Mouse (Mus musculus): ENCODE data around the gene Cacna1g. TPM values are rescaled to one million over a fixed set of nuclear protein-coding genes. Genes with fewer than 3 reads are reported as not detected.
A peak's percentile ranks its signal among the peaks of the same experiment; 100 is the strongest.

Gene Cacna1g
- total and polyA plus RNA-seq, 2 experiments from 2014 or later: 10.4 to 90.3 TPM

DNA sequence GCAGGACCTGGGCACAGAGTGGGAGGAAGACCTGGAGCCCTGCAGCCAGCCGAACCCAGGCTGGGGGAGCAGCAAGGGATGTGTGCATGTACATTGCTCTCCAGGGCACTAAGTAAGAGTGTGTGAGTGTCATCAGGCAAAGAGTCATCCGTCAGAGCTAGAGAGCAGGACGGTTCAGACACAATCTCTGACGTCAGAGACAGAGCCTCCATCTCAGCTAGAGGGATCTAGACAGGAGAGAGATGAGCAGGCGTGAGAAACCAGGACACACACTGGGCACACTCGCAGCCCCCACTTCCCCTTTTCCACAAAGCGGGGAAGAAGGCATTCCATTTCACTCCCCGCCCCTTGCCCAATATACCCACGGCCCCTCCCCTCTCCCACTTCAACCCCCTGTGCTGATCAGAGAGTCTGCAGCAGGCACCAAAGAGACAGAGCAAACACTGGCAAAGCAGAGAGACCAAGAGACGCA lies 61.0 kb downstream of the Cacna1g start:
- Histone ChIP-seq H3K36me3 (ENCODE audit: insufficient read depth, low read length) (peaks cover 6% of the 10 kb centered on the region; the same call in 1 of the 2 replicates), H3K4me1 (ENCODE audit: insufficient read depth, low read length) (peaks cover 18% of the 10 kb centered on the region), H3K27ac (peak overlapping the region; percentile 56), H3K4me2 (ENCODE audit: low read depth, low read length) (peak overlapping the region; percentile 29), H3K9ac (replicated peaks; ENCODE audit: low read length) (peak overlapping the region; percentile 31; the same call in 1 of the 2 replicates), H3K27me3 (ENCODE audit: insufficient read depth, low read length) (no peaks in the 10 kb centered on the region), H3K4me3 (ENCODE audit: low read length) (no peak overlapping the region), H3K9me3 (ENCODE audit: low read length) (no peaks in the 10 kb centered on the region)
- DNase-seq (ENCODE audit: low spot score): peak; percentile 57
- peak; percentile 57 for ATAC-seq
- TF ChIP-seq CTCF (IDR thresholded peaks at IDR 0.05; ENCODE audit: low read depth): no peak
- 11% methylated on average over 10 of the region's 10 CpGs for WGBS

DNA sequence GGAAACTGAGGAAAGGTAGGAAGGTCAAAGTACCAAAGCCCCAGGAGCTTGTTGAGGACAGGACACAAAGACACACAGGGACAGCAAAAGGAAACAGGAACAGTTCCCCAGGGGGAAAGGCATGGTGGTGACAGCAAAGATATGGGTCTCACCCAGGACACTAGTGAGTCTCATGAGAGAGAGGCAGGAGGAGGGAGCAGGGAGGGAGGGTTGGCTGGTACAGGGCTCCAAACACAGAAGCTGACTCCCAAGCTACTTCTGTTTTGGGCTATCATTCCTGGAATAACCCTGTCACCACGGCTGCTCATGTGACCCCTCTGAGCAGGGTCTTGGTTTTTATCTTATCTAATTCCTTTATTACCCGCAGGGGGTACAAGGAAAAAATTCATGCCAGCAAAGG lies 61.4 kb downstream of the Cacna1g start:
- peaks cover 6% of the 10 kb centered on the region; the same call in 1 of the 2 replicates for H3K36me3 ChIP-seq (ENCODE audit: insufficient read depth, low read length)
- 50% methylated on average over 2 of the region's 2 CpGs for WGBS
- H3K27me3 ChIP-seq (ENCODE audit: insufficient read depth, low read length): no peaks in the 10 kb centered on the region
- no peak for ATAC-seq
- H3K4me3 ChIP-seq (ENCODE audit: low read length): no peak overlapping the region
- H3K9me3 ChIP-seq (ENCODE audit: low read length): no peaks in the 10 kb centered on the region
- no peak for TF ChIP-seq CTCF (IDR thresholded peaks at IDR 0.05; ENCODE audit: low read depth)
- no peak overlapping the region for H3K9ac ChIP-seq (replicated peaks; ENCODE audit: low read length)
- no peak for DNase-seq (ENCODE audit: low spot score)
- H3K4me2 ChIP-seq (ENCODE audit: low read depth, low read length): peak overlapping the region; percentile 29; the same call in 1 of the 2 replicates
- H3K4me1 ChIP-seq (ENCODE audit: insufficient read depth, low read length): peaks cover 18% of the 10 kb centered on the region
- H3K27ac ChIP-seq: peak overlapping the region; percentile 56; the same call in 1 of the 2 replicates

DNA sequence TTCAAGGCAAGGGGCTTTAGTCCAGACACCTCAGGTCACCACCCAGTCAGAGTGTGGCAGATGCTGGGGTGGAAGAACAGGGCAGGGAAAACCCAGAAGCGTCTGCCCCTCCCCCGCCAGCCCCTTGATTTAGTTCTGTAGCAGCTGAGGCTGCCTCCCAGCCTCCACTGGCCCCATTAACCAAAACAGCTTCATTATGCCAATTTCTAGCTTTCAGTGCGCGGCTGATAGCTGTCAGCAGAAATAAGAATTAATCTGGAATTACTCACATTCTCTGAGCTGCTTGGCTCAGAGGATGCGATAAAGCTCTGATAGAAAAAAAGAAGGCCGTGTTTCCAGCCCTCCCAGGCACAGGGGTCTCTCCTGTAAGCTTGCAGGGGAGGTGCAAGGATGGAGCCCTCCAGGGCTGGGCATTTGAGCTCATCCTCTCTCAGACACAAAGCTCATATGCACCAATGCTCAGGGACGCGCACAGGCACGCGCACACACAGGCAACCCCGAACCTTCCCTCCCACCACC lies 66.1 kb downstream of the Cacna1g start:
- ATAC-seq: peak; percentile 50; the same call in 1 of the 2 replicates
- Histone ChIP-seq H3K27me3 (ENCODE audit: insufficient read depth, low read length) (no peaks in the 10 kb centered on the region), H3K4me3 (ENCODE audit: low read length) (no peak overlapping the region), H3K36me3 (ENCODE audit: insufficient read depth, low read length) (no peaks in the 10 kb centered on the region), H3K4me1 (ENCODE audit: insufficient read depth, low read length) (peaks cover 5% of the 10 kb centered on the region; the same call in 1 of the 2 replicates), H3K27ac (peak overlapping the region; percentile 52; the same call in 1 of the 2 replicates), H3K4me2 (ENCODE audit: low read depth, low read length) (no peak overlapping the region), H3K9ac (replicated peaks; ENCODE audit: low read length) (no peak overlapping the region), H3K9me3 (ENCODE audit: low read length) (no peaks in the 10 kb centered on the region)
- DNase-seq (ENCODE audit: low spot score): peak; percentile 58
- no peak for TF ChIP-seq CTCF (IDR thresholded peaks at IDR 0.05; ENCODE audit: low read depth)
- 27% methylated on average over 11 of the region's 11 CpGs for WGBS

DNA sequence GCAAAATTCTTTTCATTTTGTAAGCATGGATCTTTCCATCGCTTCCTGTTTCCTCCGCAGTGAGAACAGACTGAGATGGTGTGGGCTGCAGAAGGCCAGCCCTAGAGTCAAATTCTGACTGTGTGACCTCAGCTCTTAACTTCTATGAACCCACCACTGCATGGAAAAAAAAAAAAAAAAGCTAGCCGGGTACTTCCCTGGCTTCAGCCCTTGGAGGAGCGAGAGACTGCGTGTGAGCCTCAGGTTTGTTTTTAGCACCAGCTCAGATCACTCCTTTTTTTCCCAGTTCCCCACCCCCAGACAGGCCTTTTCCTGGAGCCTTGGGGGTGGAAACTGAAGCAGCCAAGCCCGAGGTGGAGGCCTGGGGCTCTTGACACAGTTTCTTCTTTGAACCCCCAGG lies 68.7 kb downstream of the Cacna1g start:
- H3K9ac ChIP-seq (replicated peaks; ENCODE audit: low read length): no peak overlapping the region
- H3K4me2 ChIP-seq (ENCODE audit: low read depth, low read length): no peak overlapping the region
- ATAC-seq (no peak), DNase-seq (ENCODE audit: low spot score) (no peak)
- peaks cover 5% of the 10 kb centered on the region; the same call in 1 of the 2 replicates for H3K4me1 ChIP-seq (ENCODE audit: insufficient read depth, low read length)
- H3K27me3 ChIP-seq (ENCODE audit: insufficient read depth, low read length): no peaks in the 10 kb centered on the region
- no peak for TF ChIP-seq CTCF (IDR thresholded peaks at IDR 0.05; ENCODE audit: low read depth)
- no peaks in the 10 kb centered on the region for H3K9me3 ChIP-seq (ENCODE audit: low read length)
- no peak overlapping the region for H3K4me3 ChIP-seq (ENCODE audit: low read length)
- no peak overlapping the region for H3K27ac ChIP-seq
- 65% methylated on average over 6 of the region's 6 CpGs for WGBS
- H3K36me3 ChIP-seq (ENCODE audit: insufficient read depth, low read length): no peaks in the 10 kb centered on the region

DNA sequence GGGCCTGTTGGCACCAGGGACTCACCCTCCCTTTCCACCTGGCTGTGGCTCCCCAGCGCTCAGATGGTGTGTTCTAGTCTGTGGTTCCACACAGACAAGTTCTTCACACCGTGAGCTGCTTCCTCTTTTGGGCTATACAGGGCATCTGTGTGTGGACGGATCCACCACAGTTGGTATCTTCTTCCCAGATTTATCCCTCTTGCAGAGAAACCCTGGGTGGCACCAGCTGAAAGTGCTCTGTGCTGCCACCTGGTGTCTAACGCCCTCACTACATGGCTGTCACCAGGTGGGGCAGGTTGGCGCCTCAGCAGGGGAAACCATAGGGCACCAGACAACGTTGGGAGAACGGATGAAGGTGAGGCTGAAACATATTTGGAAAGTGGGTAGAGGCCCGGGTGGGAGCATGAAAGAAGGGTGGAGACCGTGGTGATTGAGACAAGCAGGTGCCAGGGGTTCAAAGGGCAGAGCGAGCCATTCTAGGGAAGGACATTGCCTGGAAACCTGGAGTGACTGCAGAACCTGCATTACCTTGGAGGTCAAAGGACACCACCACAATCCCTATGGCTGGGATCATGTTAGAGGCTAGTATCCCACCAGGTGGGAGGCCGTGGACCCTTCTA lies 69.2 kb downstream of the Cacna1g start:
- no peak overlapping the region for H3K4me2 ChIP-seq (ENCODE audit: low read depth, low read length)
- peak; percentile 63; the same call in 1 of the 2 replicates for ATAC-seq
- no peak overlapping the region for H3K4me3 ChIP-seq (ENCODE audit: low read length)
- no peak overlapping the region for H3K9ac ChIP-seq (replicated peaks; ENCODE audit: low read length)
- TF ChIP-seq CTCF (IDR thresholded peaks at IDR 0.05; ENCODE audit: low read depth): peak; percentile 94
- no peaks in the 10 kb centered on the region for H3K27me3 ChIP-seq (ENCODE audit: insufficient read depth, low read length)
- no peaks in the 10 kb centered on the region for H3K9me3 ChIP-seq (ENCODE audit: low read length)
- no peak overlapping the region for H3K27ac ChIP-seq
- H3K36me3 ChIP-seq (ENCODE audit: insufficient read depth, low read length): no peaks in the 10 kb centered on the region
- peak; percentile 82 for DNase-seq (ENCODE audit: low spot score)
- WGBS: 26% methylated on average over 11 of the region's 11 CpGs
- peaks cover 5% of the 10 kb centered on the region; the same call in 1 of the 2 replicates for H3K4me1 ChIP-seq (ENCODE audit: insufficient read depth, low read length)

DNA sequence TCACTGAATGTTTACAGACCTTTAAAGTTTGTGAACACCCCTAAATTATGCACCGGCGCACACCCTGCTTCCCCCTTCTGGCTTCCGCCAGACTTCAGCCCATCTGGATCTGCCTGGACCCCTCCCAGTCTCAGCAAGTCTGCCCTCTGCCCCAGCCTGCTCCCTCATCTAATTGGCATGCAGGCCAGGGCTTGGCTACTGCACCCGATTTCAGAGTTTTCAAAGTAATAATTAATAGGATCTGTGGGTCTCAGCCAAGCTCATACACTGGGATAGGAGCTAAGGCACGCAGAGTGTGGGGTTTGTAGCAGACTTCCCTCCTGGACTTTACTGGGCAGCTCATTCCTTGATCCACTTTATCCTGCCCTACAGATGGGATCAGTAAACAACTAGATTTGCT lies 69.8 kb downstream of the Cacna1g start:
- Histone ChIP-seq H3K27me3 (ENCODE audit: insufficient read depth, low read length) (no peaks in the 10 kb centered on the region), H3K36me3 (ENCODE audit: insufficient read depth, low read length) (no peaks in the 10 kb centered on the region), H3K9me3 (ENCODE audit: low read length) (no peaks in the 10 kb centered on the region), H3K4me2 (ENCODE audit: low read depth, low read length) (no peak overlapping the region), H3K27ac (no peak overlapping the region), H3K9ac (replicated peaks; ENCODE audit: low read length) (no peak overlapping the region), H3K4me3 (ENCODE audit: low read length) (no peak overlapping the region), H3K4me1 (ENCODE audit: insufficient read depth, low read length) (peaks cover 5% of the 10 kb centered on the region; the same call in 1 of the 2 replicates)
- WGBS: 41% methylated on average over 5 of the region's 5 CpGs
- ATAC-seq: no peak
- no peak for DNase-seq (ENCODE audit: low spot score)
- no peak for TF ChIP-seq CTCF (IDR thresholded peaks at IDR 0.05; ENCODE audit: low read depth)

DNA sequence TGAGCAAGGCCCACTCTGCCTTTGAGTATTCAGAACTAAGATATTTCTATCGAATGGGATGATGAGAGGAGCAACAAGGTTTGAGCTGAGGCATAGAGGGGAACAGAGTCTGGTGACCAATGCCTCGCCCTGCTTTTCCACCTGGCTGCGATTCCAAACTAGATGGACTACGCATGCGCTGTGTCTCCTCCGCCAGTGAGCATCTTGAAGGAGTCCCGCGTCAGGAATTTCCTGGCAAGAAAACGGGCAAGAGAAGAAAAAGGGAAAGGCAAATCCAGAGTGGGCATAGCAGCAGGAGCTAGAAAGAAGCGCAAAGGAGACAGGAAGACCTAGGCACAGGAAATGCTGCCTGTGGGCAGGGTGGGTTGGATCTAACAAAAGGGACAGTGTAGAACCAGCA lies 70.2 kb downstream of the Cacna1g start:
- H3K4me3 ChIP-seq (ENCODE audit: low read length): no peak overlapping the region
- H3K4me2 ChIP-seq (ENCODE audit: low read depth, low read length): no peak overlapping the region
- no peak overlapping the region for H3K9ac ChIP-seq (replicated peaks; ENCODE audit: low read length)
- ATAC-seq (no peak), DNase-seq (ENCODE audit: low spot score) (no peak)
- no peaks in the 10 kb centered on the region for H3K36me3 ChIP-seq (ENCODE audit: insufficient read depth, low read length)
- H3K4me1 ChIP-seq (ENCODE audit: insufficient read depth, low read length): peaks cover 5% of the 10 kb centered on the region; the same call in 1 of the 2 replicates
- no peaks in the 10 kb centered on the region for H3K9me3 ChIP-seq (ENCODE audit: low read length)
- H3K27me3 ChIP-seq (ENCODE audit: insufficient read depth, low read length): no peaks in the 10 kb centered on the region
- H3K27ac ChIP-seq: no peak overlapping the region
- no peak for TF ChIP-seq CTCF (IDR thresholded peaks at IDR 0.05; ENCODE audit: low read depth)
- WGBS: 79% methylated on average over 10 of the region's 10 CpGs

Data from hindbrain, postnatal 0 days (tissue).